Mouse (Mus musculus) neural tube, embryonic 15.5 days (tissue): ENCODE measurements around the gene Ccdc137. TPM values are rescaled to one million over a fixed set of nuclear protein-coding genes. Genes with fewer than 3 reads are reported as not detected.
"Not testable (repeated sequence)": the region's sequence is repeated elsewhere in the genome, so short reads cannot be mapped to it uniquely, and the experiment has no call there.

Experiments
- ATAC-seq: fragments of 200-750 bp; cut with Nextera tagmentation; 2 replicates; pipeline ENCODE4 v1.8.0; 2017; ENCODE audit warnings: mild to moderate bottlenecking, moderate TSS enrichment, moderate library complexity; ENCODE audit not compliant: low FRiP score
- H3K27ac ChIP-seq: fragments of 300-500 bp; sonication (generic); replicated peaks from 2 replicates; pipeline ENCODE4 v1.5.1; 2015; ENCODE audit warnings: mild to moderate bottlenecking, inconsistent platforms
- H3K27me3 ChIP-seq: fragments of 300-500 bp; sonication (generic); replicated peaks from 2 replicates; pipeline ENCODE4 v1.6.1; 2015; ENCODE audit warnings: inconsistent platforms
- H3K36me3 ChIP-seq: fragments of 300-500 bp; sonication (generic); 2 replicates; pipeline ENCODE4 v1.6.1; 2015; ENCODE audit warnings: inconsistent platforms
- H3K4me1 ChIP-seq: fragments of 300-500 bp; sonication (generic); 2 replicates; pipeline ENCODE4 v1.6.1; 2015; ENCODE audit warnings: inconsistent platforms
- H3K4me2 ChIP-seq: fragments of 300-500 bp; sonication (generic); 2 replicates; pipeline ENCODE4 v1.6.1; 2015; ENCODE audit warnings: inconsistent platforms, mild to moderate bottlenecking, moderate library complexity
- H3K4me3 ChIP-seq: fragments of 300-500 bp; sonication (generic); replicated peaks from 2 replicates; pipeline ENCODE4 v1.5.1; 2015; ENCODE audit warnings: mild to moderate bottlenecking, inconsistent platforms
- H3K9ac ChIP-seq: fragments of 300-500 bp; sonication (generic); replicated peaks from 2 replicates; pipeline ENCODE4 v1.6.1; 2015; ENCODE audit warnings: mild to moderate bottlenecking, inconsistent platforms
- H3K9me3 ChIP-seq: fragments of 300-500 bp; sonication (generic); replicated peaks from 2 replicates; pipeline ENCODE4 v1.6.1; 2016; ENCODE audit warnings: inconsistent platforms
- WGBS: fragments of 180-500 bp; shearing (Covaris S2); methylation state at CpG from one replicate; pipeline ENCODE4 v1.1.7; 2015; ENCODE audit warnings: mixed read lengths; 5-methylcytosine and 5-hydroxymethylcytosine counted together
- polyA plus RNA-seq: library from polyadenylated mRNA; unstranded; fragments of >200 nt; fragmentation: Nextera tagmentation; extraction: Ambion mirVana; gene quantifications from 2 replicates; pipeline ENCODE4 v1.2.1, GENCODE M21; 2015

The Ccdc137 gene
- polyA plus RNA-seq = 24.5 and 26.6 TPM in 2 replicates

GRCm38 (mm10) chr11:120457772-120458751, at the start of gene Ccdc137, which contains the start of gene Oxld1:
TSS of gene Ccdc137 (plus strand) at chr11:120458115.
TSS of gene Oxld1 (minus strand) at chr11:120458068.
- WGBS = 4% methylated on average over 62 of the region's 62 CpGs
- ATAC-seq = peak; percentile 88
- peak within 1 kb of the TSS; percentile 83 for H3K4me2 ChIP-seq

GRCm38 (mm10) chr11:120413621-120414020, 44.3 kb upstream of the Ccdc137 start:
- not testable (repeated sequence) for H3K4me1 ChIP-seq, H3K4me3 ChIP-seq, H3K27ac ChIP-seq, ATAC-seq, H3K4me2 ChIP-seq, H3K27me3 ChIP-seq, H3K9ac ChIP-seq, H3K9me3 ChIP-seq
- WGBS = 97% methylated on average over 7 of the region's 10 CpGs
- H3K36me3 ChIP-seq = peaks cover 85% of the 10 kb centered on the region

More at GRCm38 (mm10) chr11:120457772-120458751, at the start of gene Ccdc137, which contains the start of gene Oxld1:
- no peaks in the 10 kb centered on the region for H3K9me3 ChIP-seq
- no peaks in the 10 kb centered on the region for H3K27me3 ChIP-seq
- peak within 1 kb of the TSS; percentile 87 for H3K27ac ChIP-seq
- H3K36me3 ChIP-seq = peaks cover 38% of the 10 kb centered on the region
- H3K9ac ChIP-seq = peak within 1 kb of the TSS; percentile 100
- H3K4me1 ChIP-seq = peaks cover 30% of the 10 kb centered on the region
- peak within 1 kb of the TSS; percentile 99 for H3K4me3 ChIP-seq

GRCm38 (mm10) chr11:120417852-120418251, 40.1 kb upstream of the Ccdc137 start:
- no peaks in the 10 kb centered on the region for H3K27me3 ChIP-seq
- H3K9ac ChIP-seq = no peak overlapping the region
- no peaks in the 10 kb centered on the region for H3K9me3 ChIP-seq
- H3K4me2 ChIP-seq = no peak overlapping the region
- ATAC-seq = no peak
- 92% methylated on average over 7 of the region's 7 CpGs for WGBS
- H3K36me3 ChIP-seq = peaks cover 75% of the 10 kb centered on the region
- H3K4me1 ChIP-seq = no peaks in the 10 kb centered on the region
- no peak overlapping the region for H3K27ac ChIP-seq
- no peak overlapping the region for H3K4me3 ChIP-seq

GRCm38 (mm10) chr11:120418592-120418991, 39.3 kb upstream of the Ccdc137 start:
- no peak overlapping the region for H3K9ac ChIP-seq
- no peak overlapping the region for H3K4me3 ChIP-seq
- H3K4me2 ChIP-seq = no peak overlapping the region
- peaks cover 68% of the 10 kb centered on the region for H3K36me3 ChIP-seq
- H3K27me3 ChIP-seq = no peaks in the 10 kb centered on the region
- H3K4me1 ChIP-seq = no peaks in the 10 kb centered on the region
- ATAC-seq = no peak
- H3K27ac ChIP-seq = no peak overlapping the region
- 86% methylated on average over 1 of the region's 1 CpGs for WGBS
- H3K9me3 ChIP-seq = no peaks in the 10 kb centered on the region

- H3K36me3 ChIP-seq = peaks cover 65% of the 10 kb centered on the region
- no peaks in the 10 kb centered on the region for H3K4me1 ChIP-seq
- no peak overlapping the region for H3K27ac ChIP-seq
- H3K9me3 ChIP-seq = no peaks in the 10 kb centered on the region
- no peak overlapping the region for H3K4me2 ChIP-seq
- 69% methylated on average over 13 of the region's 13 CpGs for WGBS
- no peak overlapping the region for H3K9ac ChIP-seq
- no peak overlapping the region for H3K4me3 ChIP-seq
- ATAC-seq = no peak
- no peaks in the 10 kb centered on the region for H3K27me3 ChIP-seq
These were observed 35.0 kb upstream of the Ccdc137 start for GRCm38 (mm10) chr11:120422651-120423568.

- H3K36me3 ChIP-seq = peaks cover 65% of the 10 kb centered on the region
- no peak overlapping the region for H3K4me3 ChIP-seq
- no peak for ATAC-seq
- 65% methylated on average over 9 of the region's 9 CpGs for WGBS
- no peaks in the 10 kb centered on the region for H3K9me3 ChIP-seq
- no peaks in the 10 kb centered on the region for H3K27me3 ChIP-seq
- no peaks in the 10 kb centered on the region for H3K4me1 ChIP-seq
- no peak overlapping the region for H3K4me2 ChIP-seq
- no peak overlapping the region for H3K27ac ChIP-seq
- H3K9ac ChIP-seq = no peak overlapping the region
These were observed 34.2 kb upstream of the Ccdc137 start for GRCm38 (mm10) chr11:120423569-120424295.

- Histone ChIP-seq H3K4me3 (no peak overlapping the region), H3K27ac (no peak overlapping the region), H3K4me2 (no peak overlapping the region), H3K9me3 (no peaks in the 10 kb centered on the region), H3K9ac (no peak overlapping the region), H3K27me3 (no peaks in the 10 kb centered on the region), H3K4me1 (no peaks in the 10 kb centered on the region), H3K36me3 (peaks cover 51% of the 10 kb centered on the region)
- no peak for ATAC-seq
- 94% methylated on average over 3 of the region's 3 CpGs for WGBS
These were observed 31.2 kb upstream of the Ccdc137 start for GRCm38 (mm10) chr11:120426727-120427126.

GRCm38 (mm10) chr11:120437152-120437856, 20.6 kb upstream of the Ccdc137 start, which contains the start of gene Nploc4:
TSS of gene Nploc4 (minus strand) at chr11:120437708.
- Histone ChIP-seq H3K4me2 (peak within 1 kb of the TSS; percentile 86), H3K4me3 (peak within 1 kb of the TSS; percentile 95), H3K36me3 (peaks cover 23% of the 10 kb centered on the region), H3K9me3 (no peaks in the 10 kb centered on the region), H3K9ac (peak within 1 kb of the TSS; percentile 99), H3K4me1 (peaks cover 21% of the 10 kb centered on the region), H3K27me3 (no peaks in the 10 kb centered on the region), H3K27ac (peak within 1 kb of the TSS; percentile 85)
- under 1% methylated on average over 70 of the region's 77 CpGs for WGBS
- ATAC-seq = peak; percentile 79

- Histone ChIP-seq H3K27me3 (no peaks in the 10 kb centered on the region), H3K4me1 (peaks cover 21% of the 10 kb centered on the region), H3K36me3 (peaks cover 17% of the 10 kb centered on the region), H3K9ac (peak overlapping the region; percentile 99), H3K27ac (peak overlapping the region; percentile 85; the same call in 1 of the 2 replicates), H3K4me2 (peak overlapping the region; percentile 86), H3K9me3 (no peaks in the 10 kb centered on the region), H3K4me3 (peak overlapping the region; percentile 95)
- WGBS = 30% methylated on average over 12 of the region's 12 CpGs
- no peak for ATAC-seq
These were observed 20.0 kb upstream of the Ccdc137 start for GRCm38 (mm10) chr11:120437857-120438385.

GRCm38 (mm10) chr11:120442344-120442743, 15.6 kb upstream of the Ccdc137 start, which contains the start of gene Tspan10:
TSS of gene Tspan10 (plus strand) at chr11:120442644.
- WGBS = 91% methylated on average over 3 of the region's 3 CpGs

More at GRCm38 (mm10) chr11:120442344-120442743, 15.6 kb upstream of the Ccdc137 start, which contains the start of gene Tspan10:
- no peaks in the 10 kb centered on the region for H3K36me3 ChIP-seq
- H3K9ac ChIP-seq = no peak within 1 kb of the TSS
- no peak within 1 kb of the TSS for H3K4me3 ChIP-seq
- no peaks in the 10 kb centered on the region for H3K4me1 ChIP-seq
- no peaks in the 10 kb centered on the region for H3K27me3 ChIP-seq
- no peak within 1 kb of the TSS for H3K4me2 ChIP-seq
- H3K27ac ChIP-seq = no peak within 1 kb of the TSS
- no peaks in the 10 kb centered on the region for H3K9me3 ChIP-seq
- no peak for ATAC-seq
